Mouse (Mus musculus) activated CD4-positive, CD25-positive, alpha-beta regulatory T cell, adult 9 weeks (primary cell): Measurements from ENCODE around the gene Frrs1l. TPM values are rescaled to one million over a fixed set of nuclear protein-coding genes. Genes with fewer than 3 reads are reported as not detected.

ENCODE experiments used
- polyA plus RNA-seq: library from polyadenylated mRNA; unstranded; fragments of 100-300 nt; shearing (Covaris generic); gene quantifications from one replicate; pipeline ENCODE4 v1.2.1, GENCODE M21; 2017

The Frrs1l gene
- polyA plus RNA-seq, result not detected

GRCm38 (mm10) chr4:56990215-56990584, at the start of gene Frrs1l:
TSS of gene Frrs1l (minus strand) at chr4:56990391.

GRCm38 (mm10) chr4:56946641-56947640, 43.2 kb downstream of the Frrs1l start, which contains the start of gene Tmem245:
TSS of gene Tmem245 (minus strand) at chr4:56947437.

Other genes with a start within 250 kb of the Frrs1l start
- not detected for gene Actl7b, start 248.9 kb downstream of the Frrs1l start, polyA plus RNA-seq
- not detected for gene Actl7a, start 247.0 kb downstream of the Frrs1l start, polyA plus RNA-seq
- gene Elp1, start 188.1 kb downstream of the Frrs1l start, polyA plus RNA-seq, result 34.4 TPM
- gene Fam206a, start 188.0 kb downstream of the Frrs1l start, polyA plus RNA-seq, result 27.6 TPM
- 0.97 TPM for gene Ctnnal1, start 125.2 kb downstream of the Frrs1l start, polyA plus RNA-seq
- gene Tmem245, start 43.0 kb downstream of the Frrs1l start, polyA plus RNA-seq, result 2.3 TPM
- 0.11 TPM for gene Epb41l4b, start 153.0 kb upstream of the Frrs1l start, polyA plus RNA-seq